Mouse (Mus musculus) limb, embryonic 14.5 days (tissue): ENCODE results near the gene Serping1. TPM values are rescaled to one million over a fixed set of nuclear protein-coding genes. Genes with fewer than 3 reads are reported as not detected.

Experiments
- ATAC-seq: fragments of 200-750 bp; cut with Nextera tagmentation; 2 replicates; pipeline ENCODE4 v1.8.0; 2017; ENCODE audit warnings: low read depth, moderate number of reproducible peaks, moderate TSS enrichment; ENCODE audit not compliant: low FRiP score
- DNase-seq: peaks from one replicate; pipeline ENCODE4 v3.0.0-alpha.2; 2015; ENCODE audit warnings: low spot score
- H3K27ac ChIP-seq: fragments of 300-500 bp; sonication (generic); replicated peaks from 2 replicates; pipeline ENCODE4 v1.5.1; 2014; ENCODE audit warnings: low read depth, mild to moderate bottlenecking, low read length, moderate library complexity, mixed read lengths
- H3K27me3 ChIP-seq: fragments of 300-500 bp; sonication (generic); 2 replicates; pipeline ENCODE4 v1.6.1; 2014; ENCODE audit warnings: low read length, mixed read lengths; ENCODE audit not compliant: control insufficient read depth, insufficient read depth
- H3K36me3 ChIP-seq: fragments of 300-500 bp; sonication (generic); 2 replicates; pipeline ENCODE4 v1.6.1; 2014; ENCODE audit warnings: mild to moderate bottlenecking, low read length, moderate library complexity, mixed read lengths; ENCODE audit not compliant: control insufficient read depth, insufficient read depth
- H3K4me1 ChIP-seq: fragments of 300-500 bp; sonication (generic); 2 replicates; pipeline ENCODE4 v1.6.1; 2014; ENCODE audit warnings: antibody characterized with exemption, low read length, mixed read lengths; ENCODE audit not compliant: control insufficient read depth, insufficient read depth
- H3K4me2 ChIP-seq: fragments of 300-500 bp; sonication (generic); replicated peaks from 2 replicates; pipeline ENCODE4 v1.6.1; 2014; ENCODE audit warnings: low read depth, mild to moderate bottlenecking, low read length, moderate library complexity; ENCODE audit not compliant: severe bottlenecking
- H3K4me3 ChIP-seq: fragments of 300-500 bp; sonication (generic); replicated peaks from 2 replicates; pipeline ENCODE4 v1.5.1; 2014; ENCODE audit warnings: low read length
- H3K9ac ChIP-seq: fragments of 300-500 bp; sonication (generic); 2 replicates; pipeline ENCODE4 v1.6.1; 2014; ENCODE audit warnings: mild to moderate bottlenecking, low read depth, low read length, moderate library complexity; ENCODE audit not compliant: severe bottlenecking
- H3K9me3 ChIP-seq: fragments of 300-500 bp; sonication (generic); 2 replicates; pipeline ENCODE4 v1.6.1; 2016; ENCODE audit warnings: low read length; ENCODE audit not compliant: control insufficient read depth
- POLR2A ChIP-seq: fragments of 200-500 bp; IDR thresholded peaks from 2 replicates; pipeline ENCODE4 v1.8.0; 2012; ENCODE audit warnings: inconsistent platforms, mild to moderate bottlenecking, moderate library complexity, borderline replicate concordance; ENCODE audit not compliant: insufficient read depth, insufficient read length; ENCODE audit errors: extremely low read depth
- WGBS: fragments of 180-500 bp; shearing (Covaris S2); extraction: QIAGEN DNeasy Blood & Tissue Kit; methylation state at CpG from one replicate; pipeline ENCODE4 v1.1.7; 2014; 5-methylcytosine and 5-hydroxymethylcytosine counted together
- polyA plus RNA-seq, 2 experiments: library from polyadenylated mRNA; depleted of rRNA in 1 of 2; stranded (reverse) in 1 of 2; unstranded in 1 of 2; fragments of >200 nt; fragmentation: Nextera tagmentation in 1 of 2; extraction: Ambion mirVana in 1 of 2; gene quantifications; 2 replicates each; pipeline versions ENCODE4 v1.2.1 to v1.2.3; 2012 to 2014

Serping1 gene
- polyA plus RNA-seq (2012; rRNA removed) (38.9 and 41.2 TPM in 2 replicates), polyA plus RNA-seq (2014; fragmentation: Nextera tagmentation; extraction: Ambion mirVana) (44.1 and 44.4 TPM in 2 replicates)

DNA sequence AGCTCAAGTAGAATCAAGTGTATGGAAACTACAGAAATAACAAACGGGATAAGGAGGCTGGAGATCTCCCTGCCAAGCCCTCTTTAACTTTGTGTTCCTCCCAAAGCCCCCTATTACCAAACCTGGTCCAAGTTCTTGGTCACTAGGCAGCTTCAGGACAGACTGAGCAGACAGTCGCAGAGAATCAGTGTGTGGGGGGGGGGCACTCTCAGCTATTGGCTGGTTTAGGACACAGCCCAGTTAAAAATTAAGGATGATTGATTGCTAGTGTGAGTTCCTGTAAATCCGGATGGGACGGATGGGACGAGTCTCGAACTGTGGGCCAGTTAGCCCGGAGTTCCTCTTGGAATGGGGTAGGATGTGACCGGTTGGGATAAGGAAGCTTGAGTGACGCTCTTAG is at the start of gene Serping1:
TSS of gene Serping1 (minus strand) at position 204 of the 400 bp plus-strand sequence.
- Histone ChIP-seq H3K9me3 (no peaks in the 10 kb centered on the region), H3K4me1 (peaks cover 7% of the 10 kb centered on the region; the same call in 1 of the 2 replicates), H3K27me3 (no peaks in the 10 kb centered on the region), H3K4me3 (peak within 1 kb of the TSS; percentile 32), H3K36me3 (no peaks in the 10 kb centered on the region), H3K4me2 (peak within 1 kb of the TSS; percentile 53), H3K27ac (0 out of 2 replicates have a peak within 1 kb of the TSS, but pooled peaks have one; percentile 38), H3K9ac (peak within 1 kb of the TSS; percentile 56)
- WGBS, result 67% methylated on average over 9 of the region's 9 CpGs
- no peak for DNase-seq
- peak; percentile 13; the same call in 1 of the 2 replicates for ATAC-seq
- no peak for TF ChIP-seq POLR2A

- WGBS, result 24% methylated on average over 2 of the region's 2 CpGs
- TF ChIP-seq POLR2A, result no peak
- Histone ChIP-seq H3K9me3 (no peaks in the 10 kb centered on the region), H3K27me3 (no peaks in the 10 kb centered on the region), H3K4me3 (no peak overlapping the region), H3K9ac (no peak overlapping the region), H3K27ac (no peak overlapping the region), H3K4me1 (peaks cover 7% of the 10 kb centered on the region; the same call in 1 of the 2 replicates), H3K4me2 (no peak overlapping the region), H3K36me3 (no peaks in the 10 kb centered on the region)
- DNase-seq (no peak), ATAC-seq (no peak)
Measured at GRCm38 (mm10) chr2:84823237-84823636, 48.0 kb upstream of the Serping1 start.

- Histone ChIP-seq H3K9ac (no peak within 1 kb of the TSS), H3K4me3 (no peak within 1 kb of the TSS), H3K9me3 (no peaks in the 10 kb centered on the region), H3K36me3 (no peaks in the 10 kb centered on the region), H3K4me1 (0 out of 2 replicates have a peak, but pooled peaks cover 1% of the 10 kb centered on the region), H3K27me3 (no peaks in the 10 kb centered on the region), H3K4me2 (no peak within 1 kb of the TSS), H3K27ac (no peak within 1 kb of the TSS)
- no peak for TF ChIP-seq POLR2A
- DNase-seq (no peak), ATAC-seq (no peak)
- 60% methylated on average over 13 of the region's 13 CpGs for WGBS
Measured at GRCm38 (mm10) chr2:84822552-84822951, 47.3 kb upstream of the Serping1 start, which contains the start of gene Smtnl1. TSS of gene Smtnl1 (minus strand) at chr2:84822652.

- Histone ChIP-seq H3K27ac (no peak overlapping the region), H3K4me3 (no peak overlapping the region), H3K9ac (no peak overlapping the region), H3K4me1 (no peaks in the 10 kb centered on the region), H3K9me3 (no peaks in the 10 kb centered on the region), H3K4me2 (no peak overlapping the region), H3K36me3 (no peaks in the 10 kb centered on the region), H3K27me3 (no peaks in the 10 kb centered on the region)
- ATAC-seq, result no peak
- TF ChIP-seq POLR2A, result no peak
- no peak for DNase-seq
- 62% methylated on average over 3 of the region's 3 CpGs for WGBS
Measured at GRCm38 (mm10) chr2:84819861-84820260, 44.6 kb upstream of the Serping1 start.

DNA sequence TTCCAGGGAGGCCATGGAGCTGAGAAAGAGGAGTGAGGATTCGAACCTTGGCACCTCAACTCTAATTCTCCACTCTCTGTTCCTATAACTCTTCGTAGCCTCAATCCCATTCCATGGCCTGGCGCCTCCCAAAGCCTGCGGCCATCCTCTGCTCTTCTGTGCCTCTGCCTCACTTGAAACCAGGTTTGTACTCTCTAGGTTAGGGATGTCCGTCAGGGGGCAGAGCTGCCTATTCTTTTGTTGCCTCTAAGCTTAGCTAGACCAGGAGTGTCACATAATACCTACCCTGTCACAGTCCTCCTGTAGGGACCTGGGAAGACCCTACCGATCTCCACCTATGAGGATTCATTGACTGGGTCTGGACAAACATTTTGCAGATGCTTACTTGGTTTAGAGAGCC is 37.4 kb upstream of the Serping1 start:
- ATAC-seq (no peak), DNase-seq (no peak)
- WGBS, result 75% methylated on average over 6 of the region's 6 CpGs

More for the DNA sequence above, 37.4 kb upstream of the Serping1 start:
- Histone ChIP-seq H3K27me3 (no peaks in the 10 kb centered on the region), H3K27ac (no peak overlapping the region), H3K9ac (no peak overlapping the region), H3K36me3 (no peaks in the 10 kb centered on the region), H3K4me1 (peaks cover 4% of the 10 kb centered on the region; the same call in 1 of the 2 replicates), H3K4me2 (no peak overlapping the region), H3K9me3 (no peaks in the 10 kb centered on the region), H3K4me3 (no peak overlapping the region)
- no peak for TF ChIP-seq POLR2A
